ENCODE assay signal across 22 mouse cellular contexts in the genomic region with DNA sequence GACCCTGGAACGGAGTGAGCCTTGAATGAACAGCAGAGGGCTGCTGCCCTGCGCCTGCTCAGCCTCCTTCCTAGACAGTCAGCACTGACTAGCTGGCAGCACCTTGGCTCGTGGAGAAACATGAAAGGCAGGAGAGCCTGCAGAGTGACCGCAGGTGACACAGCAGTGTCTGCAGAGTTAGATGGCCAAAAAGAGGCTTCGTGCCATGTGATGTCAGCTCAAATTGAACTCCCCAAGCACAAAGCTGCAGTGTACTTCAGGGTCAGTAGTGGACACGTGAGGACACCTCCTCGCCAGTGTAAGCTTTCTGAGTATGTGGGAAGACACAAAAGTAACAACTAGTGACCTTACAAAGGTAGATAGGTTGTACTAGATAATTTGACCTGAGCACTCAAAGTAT. TPM values are rescaled to one million over a fixed set of nuclear protein-coding genes. Genes with fewer than 3 reads are reported as not detected.
DNase-seq lines count a peak whose midpoint lies in the region; ATAC-seq and TF ChIP-seq lines count a peak whose summit lies in the region.
"Had no signal": no experiment of that assay in that cellular context is flagged by ENCODE, and none has a peak within 500 bp of the region (broad histone marks: within the 10 kb centered on the region; RNA-seq: fewer than 3 reads in every experiment).

No protein-coding gene starts in this region.

- H3K79me2 ChIP-seq in liver, adult 2 months (ENCODE audit: control insufficient read depth, insufficient read depth, low read length): no peaks in the 10 kb centered on the region

- no peak overlapping the region for H3K9ac ChIP-seq in liver, adult 2 months (ENCODE audit: low read depth, low read length)
- H3K9ac ChIP-seq in liver, embryonic 12.5 days: no peak overlapping the region

- no peak for TF ChIP-seq CTCF in gastrocnemius, adult 2 months (IDR thresholded peaks at IDR 0.05)
- no peak for TF ChIP-seq CTCF in liver, adult 2 months (IDR thresholded peaks at IDR 0.05; ENCODE audit: low read depth, low read length)

- 91% methylated on average over 7 of the region's 7 CpGs for WGBS in heart, embryonic 10.5 days
- WGBS in liver, adult 2 months: 71% methylated on average over 7 of the region's 7 CpGs
- WGBS in liver, embryonic 12.5 days (ENCODE audit: insufficient replicate concordance): 85% methylated on average over 7 of the region's 7 CpGs

- no peaks in the 10 kb centered on the region for H3K9me3 ChIP-seq in heart, embryonic 10.5 days
- H3K9me3 ChIP-seq in liver, embryonic 12.5 days (replicated peaks): no peaks in the 10 kb centered on the region
- H3K9me3 ChIP-seq: G1E had no signal

- peak; percentile 11 for DNase-seq in gastrocnemius, adult 2 months
- DNase-seq in gastrocnemius, postnatal 4 days (ENCODE audit: low spot score in 2 of 2): no peak
- DNase-seq in heart, embryonic 10.5 days (ENCODE audit: low spot score): no peak
- no peak for DNase-seq in heart, postnatal 10 days
- DNase-seq in liver, adult 2 months (ENCODE audit: extremely low read depth, low read depth, low spot score): peak; percentile 90
- peak; percentile 32 for DNase-seq in testis, postnatal 14 days (ENCODE audit: low spot score)
- no peak for DNase-seq in testis, postnatal 10 days (ENCODE audit: low spot score)
- DNase-seq: adrenal gland, adult 2 months; adrenal gland, adult 8-10 months; adrenal gland, postnatal 10 days; adrenal gland, postnatal 14 days; adrenal gland, postnatal 25 days; adrenal gland, postnatal 36 days; B cell, adult 2 months; cerebellum, adult 11 months; cerebellum, adult 11-12 months had no signal

- no peak for TF ChIP-seq POLR2A in liver, adult 2 months (IDR thresholded peaks at IDR 0.05; ENCODE audit: extremely low read depth, insufficient read depth, low read length)

- H3K4me3 ChIP-seq in gastrocnemius, adult 2 months: no peak overlapping the region
- H3K4me3 ChIP-seq in heart, embryonic 10.5 days: no peak overlapping the region
- H3K4me3 ChIP-seq in liver, adult 2 months (ENCODE audit: insufficient read depth, low read depth, low read length): no peak overlapping the region
- no peak overlapping the region for H3K4me3 ChIP-seq in liver, embryonic 12.5 days

- H3K4me1 ChIP-seq in heart, embryonic 10.5 days: peaks cover 7% of the 10 kb centered on the region; the same call in 1 of the 2 replicates
- H3K4me1 ChIP-seq in liver, adult 2 months (ENCODE audit: control insufficient read depth, insufficient read depth, low read length): peaks cover 23% of the 10 kb centered on the region
- H3K4me1 ChIP-seq in liver, embryonic 12.5 days: peaks cover 4% of the 10 kb centered on the region; the same call in 1 of the 2 replicates

- H3K36me3 ChIP-seq in heart, embryonic 10.5 days: peaks cover 95% of the 10 kb centered on the region
- peaks cover 30% of the 10 kb centered on the region for H3K36me3 ChIP-seq in liver, adult 2 months (ENCODE audit: control insufficient read depth, insufficient read depth, low read length)
- H3K36me3 ChIP-seq in liver, embryonic 12.5 days: peaks cover 97% of the 10 kb centered on the region

- H3K27ac ChIP-seq in gastrocnemius, adult 2 months: no peak overlapping the region
- peak overlapping the region; percentile 25; the same call in 1 of the 2 replicates for H3K27ac ChIP-seq in heart, embryonic 10.5 days
- H3K27ac ChIP-seq in liver, adult 2 months (replicated peaks; ENCODE audit: insufficient read depth, low read depth, low read length): no peak overlapping the region
- H3K27ac ChIP-seq in liver, embryonic 12.5 days: no peak overlapping the region

- intact Hi-C loops in gastrocnemius, adult 2 months (cut with DNase I): no loop called here
- intact Hi-C loops in heart, postnatal 10 days (cut with DNase I): no loop called here

- no peak overlapping the region for H3K4me2 ChIP-seq in liver, embryonic 12.5 days

- ATAC-seq in liver, embryonic 12.5 days: no peak
- ATAC-seq: activated CD4-positive, CD25-positive, alpha-beta regulatory T cell, adult 4 months; CD4-positive, CD25-positive, alpha-beta regulatory T cell, adult 4 months; Patski had no signal

- H3K27me3 ChIP-seq in heart, embryonic 10.5 days (ENCODE audit: insufficient read depth, poor library complexity, severe bottlenecking): no peaks in the 10 kb centered on the region
- H3K27me3 ChIP-seq in liver, adult 2 months (ENCODE audit: control insufficient read depth, insufficient read depth, low read length): no peaks in the 10 kb centered on the region
- no peaks in the 10 kb centered on the region for H3K27me3 ChIP-seq in liver, embryonic 12.5 days (replicated peaks)
- H3K27me3 ChIP-seq: CH12.LX, Patski had no signal

RNA-seq across cellular contexts. Expression of a gene that starts 30.1 kb away (rescaled TPM):
- 10 to 100 TPM; 50.8 to 67.8 TPM for total RNA-seq in gastrocnemius, adult 2 months (2021)
- 100 to 1,000 TPM; 102 to 108 TPM for total RNA-seq in gastrocnemius, postnatal 4 days (2021)
- polyA plus RNA-seq in heart, embryonic 10.5 days (2016; fragmentation: Nextera tagmentation; extraction: Ambion mirVana): 90.6 and 104 TPM in 2 replicates
- total RNA-seq in heart, postnatal 10 days (2021): 10 to 100 TPM; 90.3 to 99.5 TPM
- total RNA-seq in liver, adult 2 months (2014; rRNA removed): 43.7 and 46.2 TPM in 2 replicates
- 27.5 and 32.6 TPM in 2 replicates for polyA plus RNA-seq in liver, adult 2 months (2012; rRNA removed)
- 48.2 and 50.1 TPM in 2 replicates for polyA plus RNA-seq in liver, embryonic 12.5 days (2016; fragmentation: Nextera tagmentation; extraction: Ambion mirVana)

Comparison
In these comparisons a context has a peak if more than half of its experiments do, and no peak if none do; other contexts are left out.
1. DNase-seq: peak in gastrocnemius, adult 2 months (single experiment), liver, adult 2 months (single experiment) and testis, postnatal 14 days (single experiment); none in gastrocnemius, postnatal 4 days (0 of 2), heart, embryonic 10.5 days (single experiment), heart, postnatal 10 days (0 of 2) and testis, postnatal 10 days (single experiment).